Mouse (Mus musculus) midbrain, embryonic 14.5 days (tissue): ENCODE data around the gene Pwp2. TPM values are rescaled to one million over a fixed set of nuclear protein-coding genes. Genes with fewer than 3 reads are reported as not detected.
A peak's percentile ranks its signal among the peaks of the same experiment; 100 is the strongest.

Source experiments
- ATAC-seq: fragments of 200-750 bp; cut with Nextera tagmentation; 2 replicates; pipeline ENCODE4 v1.8.0; 2017; ENCODE audit warnings: moderate number of reproducible peaks, moderate library complexity; ENCODE audit not compliant: low FRiP score, low TSS enrichment
- DNase-seq: peaks from one replicate; pipeline ENCODE4 v3.0.0-alpha.2; 2015
- H3K27ac ChIP-seq: fragments of 300-500 bp; sonication (generic); replicated peaks from 2 replicates; pipeline ENCODE4 v1.5.1; 2014; ENCODE audit warnings: mild to moderate bottlenecking, low read depth, low read length, moderate library complexity
- H3K27me3 ChIP-seq: fragments of 300-500 bp; sonication (generic); 2 replicates; pipeline ENCODE4 v1.6.1; 2014; ENCODE audit warnings: low read length, control low read depth, mixed read lengths; ENCODE audit not compliant: control insufficient read depth, insufficient read depth
- H3K36me3 ChIP-seq: fragments of 300-500 bp; sonication (generic); 2 replicates; pipeline ENCODE4 v1.6.1; 2014; ENCODE audit warnings: low read length, control low read depth; ENCODE audit not compliant: control insufficient read depth, insufficient read depth
- H3K4me1 ChIP-seq: fragments of 300-500 bp; sonication (generic); 2 replicates; pipeline ENCODE4 v1.6.1; 2014; ENCODE audit warnings: mild to moderate bottlenecking, antibody characterized with exemption, low read length, control low read depth; ENCODE audit not compliant: control insufficient read depth, insufficient read depth
- H3K4me2 ChIP-seq: fragments of 300-500 bp; sonication (generic); 2 replicates; pipeline ENCODE4 v1.6.1; 2014; ENCODE audit warnings: mild to moderate bottlenecking, low read length, moderate library complexity
- H3K4me3 ChIP-seq: fragments of 300-500 bp; sonication (generic); replicated peaks from 2 replicates; pipeline ENCODE4 v1.5.1; 2014; ENCODE audit warnings: low read depth, low read length
- H3K9ac ChIP-seq: fragments of 300-500 bp; sonication (generic); replicated peaks from 2 replicates; pipeline ENCODE4 v1.6.1; 2014; ENCODE audit warnings: mild to moderate bottlenecking, low read length, moderate library complexity
- H3K9me3 ChIP-seq: fragments of 300-500 bp; sonication (generic); 2 replicates; pipeline ENCODE4 v1.6.1; 2016; ENCODE audit warnings: low read length, control low read depth, mixed read lengths; ENCODE audit not compliant: control insufficient read depth
- WGBS: fragments of 180-500 bp; shearing (Covaris S2); extraction: QIAGEN DNeasy Blood & Tissue Kit; methylation state at CpG from one replicate; pipeline ENCODE4 v1.1.7; 2014; 5-methylcytosine and 5-hydroxymethylcytosine counted together
- polyA plus RNA-seq: library from polyadenylated mRNA; unstranded; fragments of >200 nt; fragmentation: Nextera tagmentation; extraction: Ambion mirVana; gene quantifications from 2 replicates; pipeline ENCODE4 v1.2.1, GENCODE M21; 2014

Gene Pwp2
- polyA plus RNA-seq, 1 experiment from 2014 or later, result 15.2 TPM

GRCm38 (mm10) chr10:78167775-78168174 is 17.2 kb downstream of the Pwp2 start:
- no peak overlapping the region for H3K4me3 ChIP-seq
- DNase-seq (no peak), ATAC-seq (no peak)
- H3K9me3 ChIP-seq, result no peaks in the 10 kb centered on the region
- H3K36me3 ChIP-seq, result peaks cover 66% of the 10 kb centered on the region
- no peak overlapping the region for H3K4me2 ChIP-seq
- H3K9ac ChIP-seq, result no peak overlapping the region
- no peak overlapping the region for H3K27ac ChIP-seq
- H3K4me1 ChIP-seq, result peaks cover 11% of the 10 kb centered on the region
- no peaks in the 10 kb centered on the region for H3K27me3 ChIP-seq

- no peak overlapping the region for H3K4me3 ChIP-seq
- H3K36me3 ChIP-seq, result peaks cover 67% of the 10 kb centered on the region
- H3K27me3 ChIP-seq, result no peaks in the 10 kb centered on the region
- ATAC-seq (no peak), DNase-seq (peak; percentile 4)
- 86% methylated on average over 7 of the region's 7 CpGs for WGBS
- no peaks in the 10 kb centered on the region for H3K9me3 ChIP-seq
- no peak overlapping the region for H3K4me2 ChIP-seq
- no peak overlapping the region for H3K9ac ChIP-seq
- H3K4me1 ChIP-seq, result peaks cover 11% of the 10 kb centered on the region
- no peak overlapping the region for H3K27ac ChIP-seq
Observed at GRCm38 (mm10) chr10:78167333-78167732, 17.6 kb downstream of the Pwp2 start.

DNA sequence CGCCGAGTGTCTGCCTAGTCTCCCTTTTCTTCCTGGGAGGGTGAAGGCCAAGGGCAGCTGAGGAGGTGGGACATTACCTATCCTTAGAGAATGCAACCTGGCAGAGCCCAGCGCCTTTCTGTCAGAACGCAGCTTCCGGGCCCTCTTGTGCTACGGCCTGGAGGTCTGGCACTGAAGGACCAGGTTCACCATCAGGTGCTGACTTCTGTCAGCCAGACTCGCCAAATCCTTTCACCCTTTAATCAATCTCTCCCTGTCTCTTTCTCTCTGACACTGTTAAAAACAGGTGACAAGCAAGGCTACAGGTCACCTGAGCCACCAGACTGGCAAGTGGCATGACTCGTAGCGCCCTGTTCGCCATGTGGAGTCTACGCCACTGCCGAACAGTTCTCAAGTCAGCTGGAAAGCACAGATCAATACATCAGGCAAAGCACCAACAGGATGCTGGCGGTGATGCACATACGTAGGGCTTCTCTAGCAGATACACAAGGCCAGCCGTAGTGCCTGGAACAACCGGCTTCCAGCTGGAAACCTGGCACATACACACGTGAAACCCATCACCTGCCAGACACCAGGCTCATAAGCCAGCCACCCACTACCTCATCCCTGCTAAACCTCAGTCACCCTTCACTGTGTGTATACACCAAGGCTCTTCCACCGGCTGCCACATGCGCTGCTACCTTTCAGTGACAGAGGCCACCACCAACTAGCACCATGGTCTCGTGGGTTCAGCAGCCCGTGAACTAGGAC is 19.5 kb downstream of the Pwp2 start:
- Histone ChIP-seq H3K9me3 (no peaks in the 10 kb centered on the region), H3K27ac (no peak overlapping the region), H3K9ac (no peak overlapping the region), H3K4me1 (peaks cover 11% of the 10 kb centered on the region), H3K4me3 (no peak overlapping the region), H3K4me2 (no peak overlapping the region), H3K36me3 (peaks cover 56% of the 10 kb centered on the region), H3K27me3 (no peaks in the 10 kb centered on the region)
- 94% methylated on average over 21 of the region's 21 CpGs for WGBS
- ATAC-seq (no peak), DNase-seq (no peak)

GRCm38 (mm10) chr10:78164786-78165185 is 20.2 kb downstream of the Pwp2 start:
- Histone ChIP-seq H3K9me3 (no peaks in the 10 kb centered on the region), H3K4me3 (no peak overlapping the region), H3K27ac (no peak overlapping the region), H3K4me1 (peaks cover 12% of the 10 kb centered on the region), H3K4me2 (no peak overlapping the region), H3K27me3 (no peaks in the 10 kb centered on the region), H3K36me3 (peaks cover 56% of the 10 kb centered on the region), H3K9ac (no peak overlapping the region)
- WGBS, result 92% methylated on average over 12 of the region's 12 CpGs
- DNase-seq, result no peak
- no peak for ATAC-seq

- no peak overlapping the region for H3K9ac ChIP-seq
- H3K4me3 ChIP-seq, result no peak overlapping the region
- DNase-seq (peak; percentile 84), ATAC-seq (no peak)
- no peaks in the 10 kb centered on the region for H3K9me3 ChIP-seq
- peaks cover 56% of the 10 kb centered on the region for H3K36me3 ChIP-seq
- peaks cover 12% of the 10 kb centered on the region for H3K4me1 ChIP-seq
- no peaks in the 10 kb centered on the region for H3K27me3 ChIP-seq
- WGBS, result 32% methylated on average over 4 of the region's 4 CpGs
- H3K27ac ChIP-seq, result no peak overlapping the region
- H3K4me2 ChIP-seq, result no peak overlapping the region
Observed at GRCm38 (mm10) chr10:78163923-78164322, 21.0 kb downstream of the Pwp2 start.

DNA sequence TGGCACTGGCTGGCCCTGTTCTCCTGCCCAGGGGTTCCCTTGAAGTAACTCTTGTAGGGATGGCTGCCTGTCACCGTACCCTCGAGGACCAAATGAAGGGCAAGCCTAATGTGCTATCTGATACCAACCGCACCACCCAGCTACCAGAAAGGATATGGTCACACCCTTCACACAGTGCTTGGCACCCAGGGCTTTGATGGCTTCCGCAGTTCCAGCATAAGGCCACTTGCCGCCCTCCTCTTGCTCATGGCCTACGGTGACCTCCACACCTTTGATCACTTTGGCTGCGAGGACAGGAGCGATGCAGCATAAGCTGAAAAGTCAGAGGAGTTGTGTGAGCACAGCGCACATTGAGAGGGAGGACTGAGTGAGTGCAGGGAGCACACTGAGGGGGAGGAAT is 21.7 kb downstream of the Pwp2 start:
- DNase-seq, result no peak
- H3K9me3 ChIP-seq, result no peaks in the 10 kb centered on the region
- peaks cover 56% of the 10 kb centered on the region for H3K36me3 ChIP-seq
- no peak overlapping the region; the same call in 1 of the 2 replicates for H3K9ac ChIP-seq
- peaks cover 5% of the 10 kb centered on the region; the same call in 1 of the 2 replicates for H3K4me1 ChIP-seq
- no peak overlapping the region for H3K4me2 ChIP-seq
- H3K27me3 ChIP-seq, result no peaks in the 10 kb centered on the region
- 95% methylated on average over 9 of the region's 9 CpGs for WGBS
- no peak for ATAC-seq
- no peak overlapping the region for H3K4me3 ChIP-seq
- H3K27ac ChIP-seq, result no peak overlapping the region

DNA sequence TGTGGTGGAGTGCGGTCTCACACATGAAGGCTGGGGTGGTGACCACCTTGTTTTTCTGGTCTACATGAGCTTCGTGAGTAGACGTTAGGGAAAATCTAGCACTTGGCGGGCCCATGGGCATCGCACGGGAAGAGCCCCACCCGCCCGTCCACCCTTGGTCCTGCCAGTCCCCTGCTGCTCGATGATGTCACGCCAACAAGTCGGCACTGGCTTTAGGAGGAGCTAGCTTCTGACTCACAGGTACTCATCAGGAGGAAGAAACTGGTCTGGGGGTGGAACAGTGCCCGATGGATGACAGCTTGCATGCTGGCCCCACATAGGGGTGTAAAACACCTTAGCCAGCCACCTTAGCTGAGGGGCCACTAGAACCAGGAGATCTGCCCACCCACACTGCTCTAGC is 22.3 kb downstream of the Pwp2 start:
- Histone ChIP-seq H3K4me2 (no peak overlapping the region), H3K27ac (no peak overlapping the region), H3K9ac (no peak overlapping the region), H3K4me1 (0 out of 2 replicates have a peak, but pooled peaks cover 3% of the 10 kb centered on the region), H3K9me3 (no peaks in the 10 kb centered on the region), H3K27me3 (no peaks in the 10 kb centered on the region), H3K4me3 (no peak overlapping the region), H3K36me3 (peaks cover 54% of the 10 kb centered on the region)
- DNase-seq (no peak), ATAC-seq (no peak)
- WGBS, result 97% methylated on average over 12 of the region's 12 CpGs

GRCm38 (mm10) chr10:78161096-78161495 is 23.9 kb downstream of the Pwp2 start:
- 89% methylated on average over 8 of the region's 8 CpGs for WGBS
- peaks cover 39% of the 10 kb centered on the region for H3K36me3 ChIP-seq

More at GRCm38 (mm10) chr10:78161096-78161495, 23.9 kb downstream of the Pwp2 start:
- Histone ChIP-seq H3K9me3 (no peaks in the 10 kb centered on the region), H3K27me3 (no peaks in the 10 kb centered on the region), H3K4me3 (no peak overlapping the region), H3K27ac (no peak overlapping the region), H3K4me2 (no peak overlapping the region), H3K9ac (no peak overlapping the region), H3K4me1 (0 out of 2 replicates have a peak, but pooled peaks cover 3% of the 10 kb centered on the region)
- DNase-seq (no peak), ATAC-seq (no peak)
